Mouse (Mus musculus): Measurements from ENCODE around the gene Gspt1. TPM values are rescaled to one million over a fixed set of nuclear protein-coding genes. Genes with fewer than 3 reads are reported as not detected.

Gene Gspt1
- polyA plus RNA-seq, 1 experiment from 2014 or later = 50.5 TPM

GRCm38 (mm10) chr16:11245767-11246166 is 8.4 kb downstream of the Gspt1 start:
- no peaks in the 10 kb centered on the region for H3K36me3 ChIP-seq (ENCODE audit: control insufficient read depth, insufficient read depth, low read length)

DNA sequence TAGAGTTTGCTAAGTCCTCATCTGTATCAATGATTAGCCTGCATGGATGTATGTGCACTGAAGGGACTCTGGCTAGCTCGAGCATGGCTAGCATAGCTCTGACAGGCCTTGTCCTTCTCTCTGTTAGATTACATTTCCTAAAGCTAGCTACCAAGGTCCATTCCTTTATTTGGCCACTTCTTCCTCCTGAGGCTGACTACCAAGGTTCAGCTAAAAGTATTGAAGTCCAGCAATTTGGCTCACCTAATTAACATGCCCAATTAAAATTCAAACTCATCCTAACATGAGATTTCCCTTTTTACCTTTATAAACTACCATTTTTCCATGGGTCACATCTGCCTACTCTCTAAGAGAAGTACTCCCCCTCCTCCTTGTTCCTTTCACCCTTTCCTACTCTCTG is 11.7 kb downstream of the Gspt1 start:
- Histone ChIP-seq H3K9me3 (replicated peaks; ENCODE audit: control insufficient read depth, low read length) (no peaks in the 10 kb centered on the region), H3K4me2 (ENCODE audit: low read depth, low read length) (no peak overlapping the region)
- no peak for ATAC-seq (ENCODE audit: insufficient read depth, low FRiP score)

More at GRCm38 (mm10) chr16:11245767-11246166, 8.4 kb downstream of the Gspt1 start:
- Histone ChIP-seq H3K27ac (ENCODE audit: low read length) (no peak overlapping the region), H3K9ac (ENCODE audit: low read length) (no peak overlapping the region), H3K9me3 (replicated peaks; ENCODE audit: control insufficient read depth, low read length) (no peaks in the 10 kb centered on the region), H3K4me1 (ENCODE audit: control insufficient read depth, insufficient read depth, low read length) (peaks cover 7% of the 10 kb centered on the region), H3K27me3 (ENCODE audit: control insufficient read depth, insufficient read depth, low read length) (no peaks in the 10 kb centered on the region), H3K4me2 (ENCODE audit: low read depth, low read length) (no peak overlapping the region), H3K4me3 (replicated peaks; ENCODE audit: low read length) (no peak overlapping the region)
- ATAC-seq (ENCODE audit: insufficient read depth, low FRiP score) = no peak
- 74% methylated on average over 9 of the region's 9 CpGs for WGBS

GRCm38 (mm10) chr16:11217801-11218200 is 36.3 kb downstream of the Gspt1 start:
- H3K9me3 ChIP-seq (replicated peaks; ENCODE audit: control insufficient read depth, low read length) = no peaks in the 10 kb centered on the region
- ATAC-seq (ENCODE audit: insufficient read depth, low FRiP score) = no peak
- WGBS = 88% methylated on average over 3 of the region's 3 CpGs
- H3K27me3 ChIP-seq (ENCODE audit: control insufficient read depth, insufficient read depth, low read length) = no peaks in the 10 kb centered on the region
- H3K36me3 ChIP-seq (ENCODE audit: control insufficient read depth, insufficient read depth, low read length) = peaks cover 9% of the 10 kb centered on the region
- no peak overlapping the region for H3K27ac ChIP-seq (ENCODE audit: low read length)
- H3K4me3 ChIP-seq (replicated peaks; ENCODE audit: low read length) = no peak overlapping the region
- H3K9ac ChIP-seq (ENCODE audit: low read length) = no peak overlapping the region
- H3K4me1 ChIP-seq (ENCODE audit: control insufficient read depth, insufficient read depth, low read length) = no peaks in the 10 kb centered on the region
- H3K4me2 ChIP-seq (ENCODE audit: low read depth, low read length) = no peak overlapping the region

More for the DNA sequence above, 11.7 kb downstream of the Gspt1 start:
- H3K4me1 ChIP-seq (ENCODE audit: control insufficient read depth, insufficient read depth, low read length) = no peaks in the 10 kb centered on the region; the same call in 1 of the 2 replicates
- peaks cover 7% of the 10 kb centered on the region for H3K36me3 ChIP-seq (ENCODE audit: control insufficient read depth, insufficient read depth, low read length)
- H3K9ac ChIP-seq (ENCODE audit: low read length) = no peak overlapping the region
- 89% methylated on average over 1 of the region's 1 CpGs for WGBS
- no peak overlapping the region for H3K27ac ChIP-seq (ENCODE audit: low read length)
- no peak overlapping the region for H3K4me3 ChIP-seq (replicated peaks; ENCODE audit: low read length)
- no peaks in the 10 kb centered on the region for H3K27me3 ChIP-seq (ENCODE audit: control insufficient read depth, insufficient read depth, low read length)

DNA sequence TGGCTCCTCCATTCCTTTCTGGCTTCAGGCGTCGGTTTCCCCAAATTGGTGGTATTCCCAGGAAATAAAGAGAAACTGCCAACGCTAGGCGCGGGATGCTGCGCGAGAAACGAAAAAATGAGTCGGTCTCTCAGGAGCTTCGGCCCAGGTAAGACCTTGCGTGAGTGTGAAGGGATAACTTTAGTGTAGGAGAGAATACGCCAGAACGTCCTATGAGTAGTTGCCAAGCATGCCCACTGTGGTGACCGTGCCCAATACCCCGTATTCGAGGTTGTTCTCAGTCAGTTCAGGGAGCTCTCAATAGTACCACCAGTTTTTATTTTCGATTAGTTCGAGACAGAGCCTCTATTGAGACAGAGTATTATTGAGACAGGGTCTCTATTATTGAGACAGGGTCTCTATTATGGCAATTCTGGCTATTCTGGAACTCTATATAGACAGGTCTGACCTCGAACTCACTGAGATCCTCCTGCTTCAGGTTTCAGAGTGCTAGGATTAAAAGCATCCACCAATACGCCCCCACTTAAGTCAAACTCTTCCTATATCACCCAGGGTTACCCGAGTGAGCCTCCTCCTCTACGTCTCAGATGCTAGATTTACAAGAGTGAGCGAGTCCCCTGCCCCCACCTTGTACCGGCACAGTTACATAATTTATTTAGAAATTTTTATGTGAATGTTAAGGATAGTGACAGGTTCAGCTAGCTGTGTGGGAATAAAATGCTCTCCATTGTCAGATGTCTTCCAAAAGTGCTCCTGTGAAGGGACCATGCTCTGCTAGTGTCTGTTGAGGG is 50.3 kb downstream of the Gspt1 start:
- peak overlapping the region; percentile 86 for H3K4me2 ChIP-seq (ENCODE audit: low read depth, low read length)
- H3K4me3 ChIP-seq (replicated peaks; ENCODE audit: low read length) = peak overlapping the region; percentile 85
- no peaks in the 10 kb centered on the region; the same call in 1 of the 2 replicates for H3K36me3 ChIP-seq (ENCODE audit: control insufficient read depth, insufficient read depth, low read length)
- 3% methylated on average over 24 of the region's 24 CpGs for WGBS
- ATAC-seq (ENCODE audit: insufficient read depth, low FRiP score) = 0 out of 2 replicates have a peak, but pooled peaks have one; percentile 23
- no peaks in the 10 kb centered on the region for H3K27me3 ChIP-seq (ENCODE audit: control insufficient read depth, insufficient read depth, low read length)
- peaks cover 11% of the 10 kb centered on the region for H3K4me1 ChIP-seq (ENCODE audit: control insufficient read depth, insufficient read depth, low read length)
- H3K27ac ChIP-seq (ENCODE audit: low read length) = 0 out of 2 replicates have a peak overlapping the region, but pooled peaks have one; percentile 13
- H3K9ac ChIP-seq (ENCODE audit: low read length) = peak overlapping the region; percentile 91
- no peaks in the 10 kb centered on the region for H3K9me3 ChIP-seq (replicated peaks; ENCODE audit: control insufficient read depth, low read length)

GRCm38 (mm10) chr16:11202571-11203554 is 51.3 kb downstream of the Gspt1 start, which contains the start of gene Rsl1d1:
Gene Rsl1d1, minus strand, starts transcription at chr16:11203331.
- H3K4me3 ChIP-seq (replicated peaks; ENCODE audit: low read length) = peak within 1 kb of the TSS; percentile 85
- peak within 1 kb of the TSS; percentile 80 for H3K27ac ChIP-seq (ENCODE audit: low read length)
- H3K36me3 ChIP-seq (ENCODE audit: control insufficient read depth, insufficient read depth, low read length) = peaks cover 4% of the 10 kb centered on the region
- ATAC-seq (ENCODE audit: insufficient read depth, low FRiP score) = peak; percentile 99
- H3K9ac ChIP-seq (ENCODE audit: low read length) = peak within 1 kb of the TSS; percentile 91
- peaks cover 11% of the 10 kb centered on the region for H3K4me1 ChIP-seq (ENCODE audit: control insufficient read depth, insufficient read depth, low read length)
- H3K9me3 ChIP-seq (replicated peaks; ENCODE audit: control insufficient read depth, low read length) = no peaks in the 10 kb centered on the region
- under 1% methylated on average over 68 of the region's 68 CpGs for WGBS
- peak within 1 kb of the TSS; percentile 94 for H3K4me2 ChIP-seq (ENCODE audit: low read depth, low read length)
- no peaks in the 10 kb centered on the region for H3K27me3 ChIP-seq (ENCODE audit: control insufficient read depth, insufficient read depth, low read length)

DNA sequence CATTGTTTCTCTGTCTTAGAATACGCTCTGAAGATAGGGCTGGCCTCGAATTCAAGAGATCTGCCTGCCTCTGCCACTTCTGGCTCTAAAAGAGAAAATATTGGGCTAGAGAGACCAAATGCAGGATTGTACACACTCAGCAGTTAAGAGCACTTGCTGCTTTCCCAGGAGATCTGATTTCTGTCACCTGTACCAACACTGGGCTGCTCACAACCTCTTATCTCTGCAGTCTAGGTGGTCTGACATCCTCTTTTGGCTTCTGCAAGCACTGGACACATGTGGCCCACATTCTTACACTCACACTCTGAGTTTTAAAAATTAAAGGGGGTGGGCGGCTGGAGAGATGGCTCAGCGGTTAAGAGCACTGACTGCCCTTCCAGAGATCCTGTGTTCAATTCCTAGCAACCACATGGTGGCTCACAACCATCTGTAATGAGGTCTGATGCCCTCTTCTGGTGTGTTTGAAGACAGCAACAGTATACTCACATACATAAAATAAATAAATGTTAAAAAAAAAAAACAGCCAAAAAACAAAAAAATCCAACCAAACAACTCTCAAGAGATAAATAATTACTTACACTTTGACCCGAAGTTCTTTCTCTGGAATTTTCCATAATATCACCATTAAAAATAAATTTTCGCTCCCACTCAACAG is 52.3 kb downstream of the Gspt1 start:
- peaks cover 11% of the 10 kb centered on the region for H3K4me1 ChIP-seq (ENCODE audit: control insufficient read depth, insufficient read depth, low read length)
- peaks cover 5% of the 10 kb centered on the region for H3K36me3 ChIP-seq (ENCODE audit: control insufficient read depth, insufficient read depth, low read length)
- H3K27me3 ChIP-seq (ENCODE audit: control insufficient read depth, insufficient read depth, low read length) = no peaks in the 10 kb centered on the region
- 66% methylated on average over 6 of the region's 6 CpGs for WGBS
- ATAC-seq (ENCODE audit: insufficient read depth, low FRiP score) = no peak
- peak overlapping the region; percentile 94 for H3K4me2 ChIP-seq (ENCODE audit: low read depth, low read length)
- no peak overlapping the region for H3K27ac ChIP-seq (ENCODE audit: low read length)
- H3K9me3 ChIP-seq (replicated peaks; ENCODE audit: control insufficient read depth, low read length) = no peaks in the 10 kb centered on the region
- H3K4me3 ChIP-seq (replicated peaks; ENCODE audit: low read length) = peak overlapping the region; percentile 85
- H3K9ac ChIP-seq (ENCODE audit: low read length) = no peak overlapping the region

DNA sequence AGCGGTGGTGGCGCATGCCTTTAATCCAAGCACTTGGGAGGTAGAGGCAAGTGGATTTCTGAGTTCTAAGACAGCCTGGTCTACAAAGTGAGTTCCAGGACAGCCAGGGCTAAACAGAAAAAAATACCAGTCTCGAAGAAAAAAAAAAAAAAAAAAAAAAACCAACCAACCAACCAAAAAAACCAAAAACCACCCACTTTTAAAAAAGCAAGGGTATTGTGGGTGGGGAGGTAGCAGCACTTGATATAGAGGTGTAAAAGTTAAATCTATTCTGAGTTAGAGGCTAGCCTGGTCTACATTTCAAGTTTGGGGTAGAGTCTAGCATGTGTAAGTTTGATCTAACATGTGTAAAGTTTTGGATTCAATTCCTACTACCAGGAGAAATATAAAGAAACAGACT is 53.9 kb downstream of the Gspt1 start:
- H3K27me3 ChIP-seq (ENCODE audit: control insufficient read depth, insufficient read depth, low read length) = no peaks in the 10 kb centered on the region
- H3K36me3 ChIP-seq (ENCODE audit: control insufficient read depth, insufficient read depth, low read length) = peaks cover 13% of the 10 kb centered on the region
- no peak overlapping the region for H3K4me3 ChIP-seq (replicated peaks; ENCODE audit: low read length)
- no peak overlapping the region for H3K4me2 ChIP-seq (ENCODE audit: low read depth, low read length)
- H3K4me1 ChIP-seq (ENCODE audit: control insufficient read depth, insufficient read depth, low read length) = peaks cover 11% of the 10 kb centered on the region
- 88% methylated on average over 3 of the region's 3 CpGs for WGBS
- no peak for ATAC-seq (ENCODE audit: insufficient read depth, low FRiP score)
- no peak overlapping the region for H3K27ac ChIP-seq (ENCODE audit: low read length)
- no peak overlapping the region for H3K9ac ChIP-seq (ENCODE audit: low read length)
- H3K9me3 ChIP-seq (replicated peaks; ENCODE audit: control insufficient read depth, low read length) = no peaks in the 10 kb centered on the region

DNA sequence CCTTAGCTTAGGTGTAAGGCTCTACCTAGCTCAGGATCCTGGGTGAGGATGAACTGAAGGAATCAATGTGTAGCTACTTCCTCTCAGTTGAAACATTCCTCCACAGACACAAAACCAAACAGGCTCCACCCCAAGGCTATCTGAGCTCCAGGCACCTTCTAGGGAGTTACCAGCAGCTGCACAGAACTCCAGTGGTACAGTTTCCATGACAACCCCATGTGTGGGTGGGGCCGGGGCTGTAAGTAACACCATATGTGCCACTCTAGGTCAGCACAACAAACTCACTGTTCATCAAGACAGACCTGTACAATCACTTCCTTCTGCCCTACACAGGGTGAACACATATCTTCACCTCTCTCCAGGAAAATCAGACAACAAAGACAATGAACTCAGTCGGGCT is 55.7 kb downstream of the Gspt1 start:
- Histone ChIP-seq H3K4me2 (ENCODE audit: low read depth, low read length) (no peak overlapping the region), H3K27ac (ENCODE audit: low read length) (no peak overlapping the region), H3K4me1 (ENCODE audit: control insufficient read depth, insufficient read depth, low read length) (no peaks in the 10 kb centered on the region), H3K9me3 (replicated peaks; ENCODE audit: control insufficient read depth, low read length) (no peaks in the 10 kb centered on the region), H3K36me3 (ENCODE audit: control insufficient read depth, insufficient read depth, low read length) (peaks cover 22% of the 10 kb centered on the region), H3K9ac (ENCODE audit: low read length) (no peak overlapping the region), H3K27me3 (ENCODE audit: control insufficient read depth, insufficient read depth, low read length) (no peaks in the 10 kb centered on the region), H3K4me3 (replicated peaks; ENCODE audit: low read length) (no peak overlapping the region)
- no peak for ATAC-seq (ENCODE audit: insufficient read depth, low FRiP score)
- 78% methylated on average over 2 of the region's 2 CpGs for WGBS
